Mouse (Mus musculus): ENCODE measurements around the gene Ssr4. TPM values are rescaled to one million over a fixed set of nuclear protein-coding genes. Genes with fewer than 3 reads are reported as not detected.

The Ssr4 gene
- polyA plus RNA-seq, 1 experiment from 2014 or later = 135 TPM

- H3K4me2 ChIP-seq = no peak overlapping the region
- H3K9ac ChIP-seq = no peak overlapping the region
- H3K27ac ChIP-seq = no peak overlapping the region
- no peak overlapping the region for H3K4me3 ChIP-seq
- peaks cover 5% of the 10 kb centered on the region for H3K4me1 ChIP-seq (replicated peaks)
- H3K27me3 ChIP-seq = no peaks in the 10 kb centered on the region
- no peaks in the 10 kb centered on the region for H3K36me3 ChIP-seq
- H3K9me3 ChIP-seq (replicated peaks) = no peaks in the 10 kb centered on the region
- ATAC-seq (replicated peaks; ENCODE audit: insufficient number of reproducible peaks, insufficient read depth, low FRiP score, low read depth) = no peak
- WGBS = 63% methylated on average over 3 of the region's 3 CpGs
These were observed 29.9 kb downstream of the Ssr4 start for GRCm38 (mm10) chrX:73816596-73817314.

GRCm38 (mm10) chrX:73823747-73824146, 36.9 kb downstream of the Ssr4 start:
- H3K27ac ChIP-seq = no peak overlapping the region
- no peaks in the 10 kb centered on the region for H3K36me3 ChIP-seq
- H3K4me3 ChIP-seq = peak overlapping the region; percentile 62
- peaks cover 28% of the 10 kb centered on the region for H3K27me3 ChIP-seq
- no peak for ATAC-seq (replicated peaks; ENCODE audit: insufficient number of reproducible peaks, insufficient read depth, low FRiP score, low read depth)
- H3K4me1 ChIP-seq (replicated peaks) = peaks cover 11% of the 10 kb centered on the region
- H3K9ac ChIP-seq = no peak overlapping the region
- 14% methylated on average over 17 of the region's 17 CpGs for WGBS
- no peaks in the 10 kb centered on the region for H3K9me3 ChIP-seq (replicated peaks)
- H3K4me2 ChIP-seq = peak overlapping the region; percentile 89

GRCm38 (mm10) chrX:73824185-73825151, 37.6 kb downstream of the Ssr4 start, which contains the start of gene Pdzd4:
TSS of gene Pdzd4 (minus strand) at chrX:73824969.
- H3K4me1 ChIP-seq (replicated peaks) = peaks cover 11% of the 10 kb centered on the region
- ATAC-seq (replicated peaks; ENCODE audit: insufficient number of reproducible peaks, insufficient read depth, low FRiP score, low read depth) = peak; percentile 76

GRCm38 (mm10) chrX:73835731-73836130, 48.9 kb downstream of the Ssr4 start:
- WGBS = 90% methylated on average over 1 of the region's 1 CpGs
- H3K36me3 ChIP-seq = no peaks in the 10 kb centered on the region
- H3K4me1 ChIP-seq (replicated peaks) = no peaks in the 10 kb centered on the region
- no peak overlapping the region for H3K27ac ChIP-seq
- H3K4me3 ChIP-seq = no peak overlapping the region
- no peak overlapping the region for H3K4me2 ChIP-seq
- H3K9ac ChIP-seq = no peak overlapping the region
- H3K9me3 ChIP-seq (replicated peaks) = no peaks in the 10 kb centered on the region
- no peaks in the 10 kb centered on the region for H3K27me3 ChIP-seq
- ATAC-seq (replicated peaks; ENCODE audit: insufficient number of reproducible peaks, insufficient read depth, low FRiP score, low read depth) = no peak

More at GRCm38 (mm10) chrX:73824185-73825151, 37.6 kb downstream of the Ssr4 start, which contains the start of gene Pdzd4:
- Histone ChIP-seq H3K4me3 (peak within 1 kb of the TSS; percentile 62), H3K9me3 (replicated peaks) (no peaks in the 10 kb centered on the region), H3K9ac (peak within 1 kb of the TSS; percentile 73), H3K27ac (no peak within 1 kb of the TSS), H3K4me2 (peak within 1 kb of the TSS; percentile 89), H3K27me3 (peaks cover 28% of the 10 kb centered on the region), H3K36me3 (no peaks in the 10 kb centered on the region)
- 7% methylated on average over 55 of the region's 84 CpGs for WGBS

GRCm38 (mm10) chrX:73836691-73837090, 49.9 kb downstream of the Ssr4 start:
- no peaks in the 10 kb centered on the region for H3K9me3 ChIP-seq (replicated peaks)
- no peak for ATAC-seq (replicated peaks; ENCODE audit: insufficient number of reproducible peaks, insufficient read depth, low FRiP score, low read depth)
- no peaks in the 10 kb centered on the region for H3K4me1 ChIP-seq (replicated peaks)

More at GRCm38 (mm10) chrX:73836691-73837090, 49.9 kb downstream of the Ssr4 start:
- WGBS = 69% methylated on average over 3 of the region's 3 CpGs
- H3K9ac ChIP-seq = no peak overlapping the region
- H3K27me3 ChIP-seq = no peaks in the 10 kb centered on the region
- H3K36me3 ChIP-seq = no peaks in the 10 kb centered on the region
- H3K27ac ChIP-seq = no peak overlapping the region
- no peak overlapping the region for H3K4me3 ChIP-seq
- no peak overlapping the region for H3K4me2 ChIP-seq

Other genes starting within 250 kb of the Ssr4 start
- gene Dusp9, start 147.6 kb upstream of the Ssr4 start, polyA plus RNA-seq (2015; fragmentation: Nextera tagmentation; extraction: Ambion mirVana) = 1.4 and 2.4 TPM in 2 replicates
- gene Pnck, start 126.9 kb upstream of the Ssr4 start, polyA plus RNA-seq (2015; fragmentation: Nextera tagmentation; extraction: Ambion mirVana) = 8.8 and 13.7 TPM in 2 replicates
- gene Slc6a8, start 113.9 kb upstream of the Ssr4 start, polyA plus RNA-seq (2015; fragmentation: Nextera tagmentation; extraction: Ambion mirVana) = 7.5 and 8.1 TPM in 2 replicates
- 163 and 175 TPM in 2 replicates for gene Bcap31, start 70.9 kb upstream of the Ssr4 start, polyA plus RNA-seq (2015; fragmentation: Nextera tagmentation; extraction: Ambion mirVana)
- gene Abcd1, start 70.4 kb upstream of the Ssr4 start, polyA plus RNA-seq (2015; fragmentation: Nextera tagmentation; extraction: Ambion mirVana) = 13.1 and 17.4 TPM in 2 replicates
- gene Plxnb3, start 29.9 kb upstream of the Ssr4 start, polyA plus RNA-seq (2015; fragmentation: Nextera tagmentation; extraction: Ambion mirVana) = 0.57 and 0.75 TPM in 2 replicates
- 82.3 and 85.7 TPM in 2 replicates for gene Srpk3, start 12.6 kb upstream of the Ssr4 start, polyA plus RNA-seq (2015; fragmentation: Nextera tagmentation; extraction: Ambion mirVana)
- gene Idh3g, start 131 bp upstream of the Ssr4 start, polyA plus RNA-seq (2015; fragmentation: Nextera tagmentation; extraction: Ambion mirVana) = 410 and 432 TPM in 2 replicates
- 0.30 and 0.57 TPM in 2 replicates for gene Pdzd4, start 37.9 kb downstream of the Ssr4 start, polyA plus RNA-seq (2015; fragmentation: Nextera tagmentation; extraction: Ambion mirVana)
- gene Avpr2, start 105.1 kb downstream of the Ssr4 start, polyA plus RNA-seq (2015; fragmentation: Nextera tagmentation; extraction: Ambion mirVana) = 0.04 and 0.22 TPM in 2 replicates
- 0.25 and 2.3 TPM in 2 replicates for gene L1cam, start 109.1 kb downstream of the Ssr4 start, polyA plus RNA-seq (2015; fragmentation: Nextera tagmentation; extraction: Ambion mirVana)
- 1.2 and 5.5 TPM in 2 replicates for gene Arhgap4, start 134.8 kb downstream of the Ssr4 start, polyA plus RNA-seq (2015; fragmentation: Nextera tagmentation; extraction: Ambion mirVana)
- gene Naa10, start 134.9 kb downstream of the Ssr4 start, polyA plus RNA-seq (2015; fragmentation: Nextera tagmentation; extraction: Ambion mirVana) = 84.5 and 90.5 TPM in 2 replicates
- 52.0 and 53.5 TPM in 2 replicates for gene Renbp, start 143.8 kb downstream of the Ssr4 start, polyA plus RNA-seq (2015; fragmentation: Nextera tagmentation; extraction: Ambion mirVana)
- 24.4 and 33.9 TPM in 2 replicates for gene Hcfc1, start 179.3 kb downstream of the Ssr4 start, polyA plus RNA-seq (2015; fragmentation: Nextera tagmentation; extraction: Ambion mirVana)
- gene Irak1, start 236.9 kb downstream of the Ssr4 start, polyA plus RNA-seq (2015; fragmentation: Nextera tagmentation; extraction: Ambion mirVana) = 41.4 and 57.9 TPM in 2 replicates

Measured in heart, embryonic 15.5 days (tissue).